Mouse (Mus musculus): Measurements from ENCODE around the gene Arl4d. TPM values are rescaled to one million over a fixed set of nuclear protein-coding genes. Genes with fewer than 3 reads are reported as not detected.
"Not testable (repeated sequence)": the region's sequence is repeated elsewhere in the genome, so short reads cannot be mapped to it uniquely, and the experiment has no call there.

Gene Arl4d
- polyA plus RNA-seq, 1 experiment from 2014 or later = 36.5 TPM

DNA sequence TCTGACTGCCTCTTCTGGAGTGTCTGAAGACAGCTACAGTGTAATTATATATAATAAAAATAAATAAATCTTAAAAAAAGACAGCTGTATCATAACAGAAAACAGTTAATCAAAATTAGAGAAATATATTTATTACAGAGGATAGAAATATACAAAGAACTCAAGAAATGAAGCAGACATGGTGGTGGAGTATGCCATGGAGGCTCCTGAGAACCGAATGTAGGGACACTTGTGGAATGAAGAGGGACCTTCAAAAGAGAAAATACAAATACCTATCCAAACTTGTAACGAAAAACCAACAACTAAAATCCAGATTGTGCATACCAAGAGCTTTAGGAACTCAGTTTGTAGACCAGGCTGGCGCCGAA lies 20.3 kb upstream of the Arl4d start:
- not testable (repeated sequence) for H3K4me2 ChIP-seq (ENCODE audit: low read length); H3K9me3 ChIP-seq (ENCODE audit: control insufficient read depth, low read length); H3K27me3 ChIP-seq (replicated peaks; ENCODE audit: control insufficient read depth, insufficient read depth, low read length); H3K9ac ChIP-seq (replicated peaks; ENCODE audit: low read depth, low read length); H3K4me1 ChIP-seq (replicated peaks; ENCODE audit: control insufficient read depth, insufficient read depth, low read length); ATAC-seq; H3K4me3 ChIP-seq (replicated peaks; ENCODE audit: low read length); H3K36me3 ChIP-seq (ENCODE audit: control insufficient read depth, insufficient read depth)
- peak overlapping the region; percentile 69; the same call in 1 of the 2 replicates for H3K27ac ChIP-seq (ENCODE audit: low read length)
- under 1% methylated on average over 4 of the region's 4 CpGs for WGBS

DNA sequence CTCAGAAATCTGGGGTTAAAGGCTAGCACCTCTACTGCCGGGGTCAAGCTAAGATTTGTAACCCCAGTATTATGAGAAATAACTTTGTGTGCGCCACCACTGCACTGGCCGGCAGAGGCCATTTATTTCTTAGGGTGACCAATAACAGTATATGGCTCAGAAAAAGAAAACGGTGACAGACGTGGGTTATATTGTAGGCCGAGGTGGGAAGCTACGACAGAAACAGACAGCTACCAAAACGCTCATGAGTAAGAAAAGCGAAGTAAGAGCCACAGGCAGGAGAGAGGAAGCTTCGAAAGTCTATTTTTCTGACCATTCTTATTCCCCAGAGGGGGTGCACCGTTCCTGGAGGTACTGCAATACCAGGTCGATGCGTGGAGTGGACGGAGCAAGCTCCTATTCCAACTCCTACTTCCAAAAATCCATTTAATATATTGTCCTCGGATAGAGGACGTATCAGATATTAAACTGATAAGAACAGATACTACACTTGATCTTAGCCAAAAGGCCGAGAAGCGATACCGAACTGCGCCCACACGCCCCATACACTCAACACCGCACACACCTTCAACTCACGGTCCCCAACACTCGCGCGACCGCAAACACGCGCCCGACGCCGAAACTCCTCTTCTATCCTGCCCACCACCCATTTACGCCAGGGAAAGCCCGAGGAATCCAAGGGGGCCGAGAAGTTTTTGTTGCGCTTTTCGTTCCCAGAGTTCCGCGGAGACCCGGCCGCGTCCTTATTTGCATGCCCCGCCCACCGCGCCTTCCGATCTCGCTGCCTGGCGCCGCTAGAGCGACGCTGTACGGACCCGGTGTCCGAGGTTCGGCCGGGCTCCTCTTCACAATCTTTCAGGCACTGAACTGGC lies 19.7 kb upstream of the Arl4d start:
- peak; percentile 79 for ATAC-seq
- Histone ChIP-seq H3K4me2 (ENCODE audit: low read length) (peak overlapping the region; percentile 46), H3K9ac (replicated peaks; ENCODE audit: low read depth, low read length) (peak overlapping the region; percentile 59), H3K27ac (ENCODE audit: low read length) (peak overlapping the region; percentile 90), H3K4me3 (replicated peaks; ENCODE audit: low read length) (peak overlapping the region; percentile 37)
- H3K36me3 ChIP-seq (ENCODE audit: control insufficient read depth, insufficient read depth); H3K9me3 ChIP-seq (ENCODE audit: control insufficient read depth, low read length); H3K27me3 ChIP-seq (replicated peaks; ENCODE audit: control insufficient read depth, insufficient read depth, low read length); H3K4me1 ChIP-seq (replicated peaks; ENCODE audit: control insufficient read depth, insufficient read depth, low read length): not testable (repeated sequence)
- under 1% methylated on average over 42 of the region's 56 CpGs for WGBS

DNA sequence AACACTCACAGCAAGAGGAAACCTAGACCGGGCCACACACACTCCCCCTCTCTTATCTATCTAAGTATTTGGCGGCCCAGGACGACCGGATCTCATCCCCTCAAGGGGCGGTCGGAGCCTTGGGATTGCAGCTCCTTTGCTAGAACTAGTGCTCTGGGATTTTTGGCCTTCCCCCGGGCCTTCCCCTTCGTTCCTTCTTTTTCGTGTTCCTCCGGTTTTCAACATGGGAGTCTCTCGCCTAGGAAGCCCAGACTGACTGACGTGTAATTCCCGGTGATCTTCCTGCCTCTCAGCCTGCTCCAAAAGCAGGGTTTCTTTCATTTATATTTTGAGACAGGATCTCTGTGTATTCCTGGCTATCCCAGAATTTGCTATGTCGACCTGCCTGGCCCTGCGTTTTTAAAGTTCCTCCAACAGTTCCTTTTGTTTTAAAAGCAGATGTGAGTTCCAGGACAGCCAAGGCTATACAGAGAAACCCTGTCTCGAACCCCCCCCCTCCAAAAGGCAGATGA lies 19.0 kb upstream of the Arl4d start:
- not testable (repeated sequence) for H3K4me1 ChIP-seq (replicated peaks; ENCODE audit: control insufficient read depth, insufficient read depth, low read length); H3K36me3 ChIP-seq (ENCODE audit: control insufficient read depth, insufficient read depth); H3K27me3 ChIP-seq (replicated peaks; ENCODE audit: control insufficient read depth, insufficient read depth, low read length); H3K9me3 ChIP-seq (ENCODE audit: control insufficient read depth, low read length); ATAC-seq
- H3K4me3 ChIP-seq (replicated peaks; ENCODE audit: low read length) = peak overlapping the region; percentile 37
- H3K4me2 ChIP-seq (ENCODE audit: low read length) = peak overlapping the region; percentile 46
- H3K9ac ChIP-seq (replicated peaks; ENCODE audit: low read depth, low read length) = peak overlapping the region; percentile 59
- peak overlapping the region; percentile 90 for H3K27ac ChIP-seq (ENCODE audit: low read length)
- 14% methylated on average over 12 of the region's 16 CpGs for WGBS

DNA sequence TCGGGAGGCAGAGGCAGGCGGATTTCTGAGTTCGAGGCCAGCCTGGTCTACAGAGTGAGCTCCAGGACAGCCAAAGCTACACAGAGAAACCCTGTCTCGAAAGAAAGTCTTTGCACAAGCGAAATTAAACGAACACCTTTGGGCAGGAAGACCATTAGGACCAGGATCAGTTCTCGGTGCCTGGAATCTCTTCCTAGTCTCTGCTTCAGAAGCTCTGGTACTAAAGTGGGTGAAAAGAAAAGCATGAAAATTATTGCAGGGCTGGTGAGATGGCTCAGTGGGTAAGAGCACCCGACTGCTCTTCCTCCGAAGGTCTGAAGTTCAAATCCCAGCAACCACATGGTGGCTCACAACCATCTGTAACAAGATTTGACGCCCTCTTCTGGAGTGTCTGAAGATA lies 18.2 kb upstream of the Arl4d start:
- H3K9me3 ChIP-seq (ENCODE audit: control insufficient read depth, low read length); H3K27ac ChIP-seq (ENCODE audit: low read length); H3K9ac ChIP-seq (replicated peaks; ENCODE audit: low read depth, low read length); H3K36me3 ChIP-seq (ENCODE audit: control insufficient read depth, insufficient read depth); H3K4me1 ChIP-seq (replicated peaks; ENCODE audit: control insufficient read depth, insufficient read depth, low read length); H3K4me3 ChIP-seq (replicated peaks; ENCODE audit: low read length); H3K27me3 ChIP-seq (replicated peaks; ENCODE audit: control insufficient read depth, insufficient read depth, low read length); ATAC-seq; H3K4me2 ChIP-seq (ENCODE audit: low read length): not testable (repeated sequence)
- 91% methylated on average over 10 of the region's 10 CpGs for WGBS

DNA sequence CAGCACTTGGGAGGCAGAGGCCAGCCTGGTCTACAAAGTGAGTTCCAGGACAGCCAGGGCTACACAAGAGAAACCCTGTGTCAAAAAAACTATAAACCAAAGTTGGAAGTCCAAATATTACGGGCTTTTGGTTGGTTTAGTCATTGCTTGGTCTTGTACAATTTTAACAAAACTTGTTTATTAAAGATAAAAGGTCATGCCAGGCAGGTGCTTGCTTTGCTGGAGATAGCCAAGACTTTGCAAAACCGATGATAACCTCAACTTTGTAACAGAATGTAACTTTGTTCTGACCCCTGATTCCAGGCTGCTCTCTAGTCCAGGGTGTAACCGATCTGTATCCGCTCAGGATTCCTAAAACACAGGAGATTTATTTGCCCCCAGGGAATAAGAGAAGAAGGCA lies 9.0 kb upstream of the Arl4d start:
- H3K27me3 ChIP-seq (replicated peaks; ENCODE audit: control insufficient read depth, insufficient read depth, low read length) = no peaks in the 10 kb centered on the region
- 0 out of 2 replicates have a peak, but pooled peaks cover 4% of the 10 kb centered on the region for H3K4me1 ChIP-seq (replicated peaks; ENCODE audit: control insufficient read depth, insufficient read depth, low read length)
- H3K4me3 ChIP-seq (replicated peaks; ENCODE audit: low read length) = no peak overlapping the region
- no peak overlapping the region for H3K27ac ChIP-seq (ENCODE audit: low read length)
- no peak for ATAC-seq
- H3K4me2 ChIP-seq (ENCODE audit: low read length) = no peak overlapping the region
- no peak overlapping the region for H3K9ac ChIP-seq (replicated peaks; ENCODE audit: low read depth, low read length)
- H3K9me3 ChIP-seq (ENCODE audit: control insufficient read depth, low read length) = no peaks in the 10 kb centered on the region
- 93% methylated on average over 4 of the region's 4 CpGs for WGBS
- no peaks in the 10 kb centered on the region for H3K36me3 ChIP-seq (ENCODE audit: control insufficient read depth, insufficient read depth)

DNA sequence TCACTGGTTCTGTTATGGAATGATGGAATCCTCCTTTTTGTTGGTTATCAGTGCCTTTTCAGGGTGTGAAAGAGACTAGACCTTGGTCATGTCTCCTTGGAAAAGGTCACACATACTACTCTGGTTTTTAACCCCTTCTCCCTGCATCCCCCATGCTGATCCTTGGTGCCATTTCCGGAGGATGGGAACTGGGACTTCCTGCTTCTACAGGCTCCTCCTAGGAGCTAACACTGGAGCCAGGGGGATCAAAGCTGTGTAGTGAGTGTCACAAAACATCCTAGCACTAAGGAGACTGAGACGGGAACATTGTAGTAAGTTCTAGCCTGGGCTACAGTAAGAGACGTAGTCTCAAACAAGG lies 7.8 kb upstream of the Arl4d start:
- no peaks in the 10 kb centered on the region for H3K36me3 ChIP-seq (ENCODE audit: control insufficient read depth, insufficient read depth)

DNA sequence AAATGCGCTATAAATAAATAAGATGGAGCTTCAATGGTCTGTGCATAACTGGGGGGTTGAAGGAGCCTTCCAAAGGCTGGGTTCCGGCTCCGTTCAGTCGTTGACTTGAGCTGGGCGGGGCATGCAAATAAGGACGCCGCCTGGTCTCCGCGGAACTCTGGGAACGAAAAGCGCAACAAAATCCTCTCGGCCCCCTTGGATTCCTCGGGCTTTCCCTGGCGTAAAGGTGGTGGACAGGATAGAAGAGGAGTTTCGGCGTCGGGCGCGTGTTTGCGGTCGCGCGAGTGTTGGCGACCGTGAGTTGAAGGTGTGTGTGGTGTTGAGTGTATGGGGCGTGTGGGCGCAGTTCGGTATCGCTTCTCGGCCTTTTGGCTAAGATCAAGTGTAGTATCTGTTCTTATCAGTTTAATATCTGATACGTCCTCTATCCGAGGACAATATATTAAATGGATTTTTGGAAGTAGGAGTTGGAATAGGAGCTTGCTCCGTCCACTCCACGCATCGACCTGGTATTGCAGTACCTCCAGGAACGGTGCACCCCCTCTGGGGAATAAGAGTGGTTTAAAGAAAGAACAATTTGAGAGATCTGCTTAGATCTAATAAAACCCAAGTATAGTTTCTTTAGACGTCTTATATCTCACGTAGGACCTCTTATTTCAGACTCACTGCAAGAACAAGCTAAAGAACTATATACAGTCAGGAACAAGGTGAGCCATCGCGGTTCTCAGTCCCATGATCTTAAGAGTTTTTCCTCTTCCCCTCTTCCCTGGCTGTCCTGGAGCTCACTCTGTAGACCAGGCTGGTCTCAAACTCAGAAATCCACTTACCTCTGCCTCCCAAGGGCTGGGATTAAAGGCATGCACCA lies 7.2 kb upstream of the Arl4d start:
- H3K36me3 ChIP-seq (ENCODE audit: control insufficient read depth, insufficient read depth); H3K27me3 ChIP-seq (replicated peaks; ENCODE audit: control insufficient read depth, insufficient read depth, low read length); H3K4me1 ChIP-seq (replicated peaks; ENCODE audit: control insufficient read depth, insufficient read depth, low read length); H3K9me3 ChIP-seq (ENCODE audit: control insufficient read depth, low read length): not testable (repeated sequence)
- ATAC-seq = peak; percentile 91
- 0% methylated on average over 37 of the region's 40 CpGs for WGBS
- peak overlapping the region; percentile 38 for H3K4me2 ChIP-seq (ENCODE audit: low read length)
- H3K4me3 ChIP-seq (replicated peaks; ENCODE audit: low read length) = peak overlapping the region; percentile 32
- peak overlapping the region; percentile 97 for H3K27ac ChIP-seq (ENCODE audit: low read length)
- peak overlapping the region; percentile 72 for H3K9ac ChIP-seq (replicated peaks; ENCODE audit: low read depth, low read length)

More for the DNA sequence above, 7.8 kb upstream of the Arl4d start:
- Histone ChIP-seq H3K9ac (replicated peaks; ENCODE audit: low read depth, low read length) (peak overlapping the region; percentile 72), H3K27ac (ENCODE audit: low read length) (peak overlapping the region; percentile 97), H3K9me3 (ENCODE audit: control insufficient read depth, low read length) (no peaks in the 10 kb centered on the region), H3K4me3 (replicated peaks; ENCODE audit: low read length) (peak overlapping the region; percentile 32), H3K4me1 (replicated peaks; ENCODE audit: control insufficient read depth, insufficient read depth, low read length) (0 out of 2 replicates have a peak, but pooled peaks cover 4% of the 10 kb centered on the region), H3K4me2 (ENCODE audit: low read length) (peak overlapping the region; percentile 38), H3K27me3 (replicated peaks; ENCODE audit: control insufficient read depth, insufficient read depth, low read length) (no peaks in the 10 kb centered on the region)
- 0% methylated on average over 3 of the region's 3 CpGs for WGBS
- peak; percentile 61 for ATAC-seq

DNA sequence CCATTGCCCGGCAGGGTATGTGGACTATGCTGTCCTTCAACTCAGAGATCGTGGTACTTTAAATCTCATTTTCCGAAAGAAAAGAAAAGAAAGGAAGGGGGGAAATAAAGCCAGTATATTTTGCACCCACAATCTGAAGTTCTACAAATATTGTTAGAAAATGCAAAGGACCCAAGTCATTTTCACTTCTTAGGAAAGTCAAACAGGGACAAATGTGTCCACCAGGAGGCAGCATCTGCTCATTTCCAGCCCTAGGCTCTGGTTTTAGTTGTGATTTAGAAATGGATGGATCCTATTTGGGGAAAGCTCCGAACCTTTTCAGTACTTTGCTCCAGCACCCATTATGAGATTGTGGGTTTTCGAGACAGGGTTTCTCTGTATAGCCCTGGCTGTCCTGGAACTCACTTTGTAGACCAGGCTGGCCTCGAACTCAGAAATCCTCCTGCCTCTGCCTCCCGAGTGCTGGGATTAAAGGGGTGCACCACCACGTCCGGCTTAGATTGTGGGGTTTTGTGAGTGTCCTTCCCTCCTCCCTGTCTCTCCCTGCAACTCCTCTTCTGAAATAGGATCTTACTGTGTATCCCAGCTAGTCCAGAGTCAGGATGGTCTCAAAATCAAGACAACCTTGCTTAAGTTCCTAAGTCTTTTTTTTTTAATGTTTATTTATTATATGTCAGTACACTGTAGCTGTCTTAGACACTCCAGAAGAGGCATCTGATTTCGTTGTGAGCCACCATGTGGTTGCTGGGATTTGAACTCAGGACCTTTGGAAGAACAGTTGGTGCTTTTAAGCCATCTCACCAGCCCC lies 6.4 kb upstream of the Arl4d start:
- no peaks in the 10 kb centered on the region for H3K27me3 ChIP-seq (replicated peaks; ENCODE audit: control insufficient read depth, insufficient read depth, low read length)
- no peaks in the 10 kb centered on the region for H3K9me3 ChIP-seq (ENCODE audit: control insufficient read depth, low read length)
- H3K36me3 ChIP-seq (ENCODE audit: control insufficient read depth, insufficient read depth) = no peaks in the 10 kb centered on the region
- peak overlapping the region; percentile 88 for H3K27ac ChIP-seq (ENCODE audit: low read length)
- H3K4me1 ChIP-seq (replicated peaks; ENCODE audit: control insufficient read depth, insufficient read depth, low read length) = 0 out of 2 replicates have a peak, but pooled peaks cover 4% of the 10 kb centered on the region
- H3K9ac ChIP-seq (replicated peaks; ENCODE audit: low read depth, low read length) = 0 out of 2 replicates have a peak overlapping the region, but pooled peaks have one; percentile 18
- ATAC-seq = 0 out of 2 replicates have a peak, but pooled peaks have one; percentile 19
- no peak overlapping the region for H3K4me2 ChIP-seq (ENCODE audit: low read length)
- H3K4me3 ChIP-seq (replicated peaks; ENCODE audit: low read length) = no peak overlapping the region
- WGBS = 32% methylated on average over 10 of the region's 10 CpGs

All from forebrain, embryonic 16.5 days (tissue).